Mouse (Mus musculus) testis, postnatal 10 days (tissue): ENCODE data around the gene Ust.

Experiments
- DNase-seq: peaks from one replicate; pipeline ENCODE4 v3.0.0; 2021; ENCODE audit warnings: low spot score

The Ust gene

GRCm38 (mm10) chr10:8176351-8177053, 342.1 kb downstream of the Ust start:
- DNase-seq, result no peak

- DNase-seq, result no peak
Measured at GRCm38 (mm10) chr10:8176008-8176350, 342.6 kb downstream of the Ust start.

- DNase-seq, result no peak
Measured at GRCm38 (mm10) chr10:8174697-8175096, 343.9 kb downstream of the Ust start.

GRCm38 (mm10) chr10:8174230-8174629, 344.4 kb downstream of the Ust start:
- DNase-seq, result no peak

GRCm38 (mm10) chr10:8173032-8173431, 345.6 kb downstream of the Ust start:
- DNase-seq, result no peak

GRCm38 (mm10) chr10:8171556-8171955, 347.1 kb downstream of the Ust start:
- no peak for DNase-seq
